In the genomic region with DNA sequence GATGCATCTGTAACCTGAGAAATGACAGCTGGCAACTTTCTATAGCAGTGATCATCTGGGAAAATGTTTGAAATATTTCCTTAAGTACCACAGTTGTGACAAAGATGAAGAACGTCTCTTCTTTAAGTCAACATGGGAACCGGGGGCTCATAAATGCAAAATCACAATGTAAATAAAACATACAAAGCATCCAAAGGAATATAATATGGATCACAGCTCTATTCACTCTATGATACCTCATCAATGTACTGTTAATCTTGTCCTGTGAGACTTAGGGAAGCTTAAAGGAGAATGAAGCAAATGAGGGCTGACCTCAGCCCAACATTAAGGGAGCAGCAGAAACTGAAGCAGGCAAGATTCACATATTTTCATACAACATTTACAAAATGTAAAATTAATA, we compare ENCODE assay signal across 16 mouse cellular contexts.
"Had no signal": no experiment of that assay in that cellular context is flagged by ENCODE, and none has a peak within 500 bp of the region (broad histone marks: within the 10 kb centered on the region; RNA-seq: fewer than 3 reads in every experiment).

No protein-coding gene starts in this region.

- H3K36me3 ChIP-seq: neural tube, embryonic 13.5 days; neural tube, embryonic 15.5 days; stomach, embryonic 15.5 days had no signal

- H3K4me1 ChIP-seq: neural tube, embryonic 13.5 days; neural tube, embryonic 15.5 days; stomach, embryonic 15.5 days had no signal

- H3K9me3 ChIP-seq: neural tube, embryonic 13.5 days; neural tube, embryonic 15.5 days; stomach, embryonic 15.5 days had no signal

- H3K27ac ChIP-seq: neural tube, embryonic 13.5 days; neural tube, embryonic 15.5 days; stomach, embryonic 15.5 days; stomach, postnatal 0 days had no signal

- H3K4me3 ChIP-seq: neural tube, embryonic 13.5 days; neural tube, embryonic 15.5 days; stomach, embryonic 15.5 days had no signal

- H3K9ac ChIP-seq: neural tube, embryonic 13.5 days; neural tube, embryonic 15.5 days; stomach, embryonic 15.5 days had no signal

- DNase-seq: retina, postnatal 1 day; right cerebral cortex, adult 18-20 months; right cerebral cortex, postnatal 14 days; right cerebral cortex, postnatal 25 days; right cerebral cortex, postnatal 4 days; spleen, adult 18-20 months; thymus, adult 18-20 months; thymus, adult 2 months; thymus, postnatal 14 days; thymus, postnatal 25 days; thymus, postnatal 36 days; thymus, postnatal 4 days had no signal

- H3K4me2 ChIP-seq: neural tube, embryonic 13.5 days; neural tube, embryonic 15.5 days; stomach, embryonic 15.5 days had no signal

- H3K27me3 ChIP-seq: neural tube, embryonic 13.5 days; neural tube, embryonic 15.5 days; stomach, embryonic 15.5 days had no signal
